Mouse (Mus musculus) kidney, adult 2 months (tissue): ENCODE results near the gene Gusb. TPM values are rescaled to one million over a fixed set of nuclear protein-coding genes. Genes with fewer than 3 reads are reported as not detected.

Experiments used
- DNase-seq: peaks from one replicate; pipeline ENCODE4 v3.0.0; 2021
- H3K27ac ChIP-seq: fragments of 200-500 bp; 2 replicates; pipeline ENCODE4 v1.5.1; 2012; ENCODE audit warnings: low read depth, low read length, control low read depth, inconsistent platforms; ENCODE audit not compliant: insufficient read depth
- H3K27me3 ChIP-seq: fragments of 200-500 bp; replicated peaks from 2 replicates; pipeline ENCODE4 v1.6.1; 2012; ENCODE audit warnings: mild to moderate bottlenecking, moderate library complexity, low read length, inconsistent platforms; ENCODE audit not compliant: control insufficient read depth, insufficient read depth
- H3K36me3 ChIP-seq: fragments of 200-500 bp; 2 replicates; pipeline ENCODE4 v1.6.1; 2012; ENCODE audit warnings: mild to moderate bottlenecking, moderate library complexity, low read length, inconsistent platforms; ENCODE audit not compliant: control insufficient read depth, insufficient read depth
- H3K4me1 ChIP-seq: fragments of 200-500 bp; 2 replicates; pipeline ENCODE4 v1.6.1; 2011; ENCODE audit warnings: low read length; ENCODE audit not compliant: control insufficient read depth, insufficient read depth
- H3K4me3 ChIP-seq: fragments of 200-500 bp; 2 replicates; pipeline ENCODE4 v1.5.1; 2011; ENCODE audit warnings: mild to moderate bottlenecking, low read depth, low read length, control low read depth; ENCODE audit not compliant: insufficient read depth
- CTCF ChIP-seq: fragments of 200-500 bp; conservative IDR thresholded peaks from 2 replicates; pipeline ENCODE4 v1.5.1; 2011; ENCODE audit warnings: low read depth, mild to moderate bottlenecking, control low read depth, low read length, moderate library complexity, mixed read lengths; ENCODE audit not compliant: insufficient read depth, insufficient read length
- POLR2A ChIP-seq: fragments of 200-500 bp; IDR thresholded peaks from one replicate; pipeline ENCODE4 v1.6.1; 2011; ENCODE audit warnings: low read depth, low read length, control low read depth
- whole genome bisulfite sequencing: fragments of 180-500 bp; shearing (Covaris S2); methylation state at CpG from one replicate; pipeline ENCODE4 v1.1.7; 2018; 5-methylcytosine and 5-hydroxymethylcytosine counted together
- polyA plus RNA-seq: library from polyadenylated mRNA; depleted of rRNA; stranded (reverse); fragments of >200 nt; gene quantifications from 2 replicates; pipeline ENCODE4 v1.2.3, GENCODE M21; 2012

Gene Gusb
- polyA plus RNA-seq, 1 experiment: 26.5 TPM

DNA sequence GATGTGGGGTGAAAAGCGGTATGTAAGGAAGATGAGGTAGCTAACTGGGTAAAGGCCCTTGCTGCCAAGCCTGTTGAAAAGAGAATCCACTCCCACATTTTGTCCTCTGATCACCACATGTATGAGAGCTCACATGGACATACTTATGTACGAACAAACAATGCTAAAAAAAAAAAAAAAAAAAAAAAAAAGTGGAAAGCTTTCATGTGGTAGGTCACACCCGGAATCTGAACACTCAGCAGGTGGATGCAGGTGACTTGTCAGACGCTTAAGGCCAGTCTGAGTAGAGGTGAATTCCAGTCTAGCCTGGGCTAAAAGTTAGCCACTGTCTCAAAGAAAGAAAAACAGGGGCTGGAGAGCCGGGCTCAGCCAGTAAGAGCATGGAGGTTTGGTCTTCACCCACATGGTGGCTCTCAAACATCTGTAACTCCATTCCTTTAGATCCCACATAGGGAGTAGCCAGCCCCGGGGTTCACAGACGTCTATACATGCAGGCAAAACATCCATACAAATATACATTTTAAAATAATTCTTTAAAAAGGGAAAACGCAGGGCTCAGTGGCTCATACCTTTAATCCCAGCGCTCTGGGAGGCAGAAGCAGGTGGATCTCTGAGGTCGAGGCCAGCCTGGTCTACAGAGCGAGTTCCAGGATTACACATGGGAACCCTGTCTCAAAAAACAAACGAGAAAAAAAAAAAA, 20.4 kb upstream of the Gusb start:
- peak overlapping the region; percentile 59 for H3K27ac ChIP-seq
- no peaks in the 10 kb centered on the region; the same call in 1 of the 2 replicates for H3K36me3 ChIP-seq
- no peak for DNase-seq
- 28% methylated on average over 12 of the region's 12 CpGs for WGBS
- TF ChIP-seq CTCF (no peak), POLR2A (no peak)
- peak overlapping the region; percentile 31; the same call in 1 of the 2 replicates for H3K4me3 ChIP-seq
- H3K27me3 ChIP-seq: no peaks in the 10 kb centered on the region
- H3K4me1 ChIP-seq: peaks cover 9% of the 10 kb centered on the region; the same call in 1 of the 2 replicates

- Histone ChIP-seq H3K27ac (peak overlapping the region; percentile 59), H3K4me3 (peak overlapping the region; percentile 21; the same call in 1 of the 2 replicates), H3K36me3 (no peaks in the 10 kb centered on the region; the same call in 1 of the 2 replicates), H3K4me1 (peaks cover 4% of the 10 kb centered on the region; the same call in 1 of the 2 replicates), H3K27me3 (no peaks in the 10 kb centered on the region)
- TF ChIP-seq POLR2A: no peak
- no peak for TF ChIP-seq CTCF
- WGBS: 52% methylated on average over 7 of the region's 7 CpGs
- DNase-seq: peak; percentile 83
Measured at GRCm38 (mm10) chr5:130022366-130022765, 19.5 kb upstream of the Gusb start.

- Histone ChIP-seq H3K36me3 (no peaks in the 10 kb centered on the region; the same call in 1 of the 2 replicates), H3K4me1 (peaks cover under 1% of the 10 kb centered on the region; the same call in 1 of the 2 replicates), H3K27ac (peak overlapping the region; percentile 12; the same call in 1 of the 2 replicates), H3K27me3 (no peaks in the 10 kb centered on the region), H3K4me3 (no peak overlapping the region)
- 43% methylated on average over 5 of the region's 5 CpGs for WGBS
- TF ChIP-seq CTCF (no peak), POLR2A (no peak)
- DNase-seq: peak; percentile 60
Measured at GRCm38 (mm10) chr5:130021361-130021966, 18.6 kb upstream of the Gusb start.

DNA sequence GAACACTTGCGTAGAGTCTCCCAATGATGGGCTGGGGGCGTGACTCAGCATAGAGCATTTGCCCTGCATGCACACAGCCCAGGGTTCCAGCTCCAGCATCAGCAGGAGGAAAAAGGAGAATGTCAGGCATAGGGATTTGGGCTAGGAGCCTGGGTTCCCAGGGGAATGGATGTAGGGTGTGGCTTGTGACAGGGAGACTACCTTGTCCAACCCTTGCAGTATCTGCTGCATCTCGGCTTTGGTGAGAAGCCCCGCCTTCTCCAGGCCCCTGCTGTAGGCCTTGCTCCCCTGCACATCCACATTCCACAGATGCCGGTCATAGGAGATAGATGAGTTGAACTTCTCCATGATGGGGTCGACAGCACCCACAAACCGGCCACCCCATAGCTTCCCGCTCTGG, 16.6 kb upstream of the Gusb start:
- peaks cover 5% of the 10 kb centered on the region; the same call in 1 of the 2 replicates for H3K36me3 ChIP-seq

DNA sequence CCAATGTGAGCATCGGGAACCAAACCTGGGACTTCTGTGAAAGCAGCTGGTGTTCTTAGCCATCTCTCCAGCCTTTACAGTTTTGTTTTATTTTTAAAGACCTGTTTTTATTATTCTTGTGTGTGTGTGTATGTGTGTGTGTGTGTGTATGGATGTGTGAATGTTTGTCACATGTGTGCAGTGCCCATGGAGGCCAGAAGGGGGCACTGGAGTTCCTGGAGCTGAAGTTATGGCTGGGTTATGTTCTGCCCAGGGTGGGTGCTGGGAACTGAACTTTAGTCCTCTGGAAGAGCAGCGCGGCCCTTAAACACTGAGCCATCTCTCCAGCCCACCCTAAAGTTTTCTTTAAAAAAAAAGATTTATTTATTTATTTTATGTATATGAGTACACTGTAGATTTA, 12.3 kb upstream of the Gusb start:
- peaks cover 10% of the 10 kb centered on the region; the same call in 1 of the 2 replicates for H3K36me3 ChIP-seq
- no peak overlapping the region for H3K27ac ChIP-seq
- DNase-seq: no peak
- no peaks in the 10 kb centered on the region for H3K27me3 ChIP-seq
- 97% methylated on average over 3 of the region's 3 CpGs for WGBS
- H3K4me1 ChIP-seq: no peaks in the 10 kb centered on the region
- TF ChIP-seq POLR2A: no peak
- peak; percentile 28; the same call in 1 of the 2 replicates for TF ChIP-seq CTCF
- no peak overlapping the region for H3K4me3 ChIP-seq

More for the DNA sequence above, 16.6 kb upstream of the Gusb start:
- Histone ChIP-seq H3K4me3 (no peak overlapping the region), H3K27ac (no peak overlapping the region), H3K27me3 (no peaks in the 10 kb centered on the region), H3K4me1 (no peaks in the 10 kb centered on the region; the same call in 1 of the 2 replicates)
- 70% methylated on average over 8 of the region's 8 CpGs for WGBS
- no peak for TF ChIP-seq CTCF
- TF ChIP-seq POLR2A: no peak
- DNase-seq: no peak

DNA sequence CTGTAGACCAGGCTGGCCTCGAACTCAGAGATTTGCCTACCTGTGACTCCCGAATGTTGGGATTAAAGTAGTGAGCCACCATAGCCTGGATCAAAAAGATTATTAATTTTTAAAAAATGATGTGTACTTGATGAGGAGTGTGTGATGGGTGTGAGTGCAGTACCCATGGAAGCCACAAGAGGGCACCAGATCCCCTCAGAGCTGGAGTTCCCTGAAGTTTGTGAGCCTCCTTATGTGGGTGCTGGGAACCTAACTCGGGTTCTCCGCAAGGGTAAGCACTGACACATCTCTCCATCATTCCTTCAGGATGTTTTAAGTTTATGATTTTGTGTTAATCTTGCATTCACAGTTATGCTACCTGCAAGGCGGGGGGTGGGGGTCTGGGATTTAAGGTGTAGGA, 8.1 kb upstream of the Gusb start:
- DNase-seq: no peak
- TF ChIP-seq CTCF (peak; percentile 54), POLR2A (no peak)
- Histone ChIP-seq H3K36me3 (peaks cover 8% of the 10 kb centered on the region; the same call in 1 of the 2 replicates), H3K27ac (no peak overlapping the region), H3K4me1 (no peaks in the 10 kb centered on the region), H3K4me3 (no peak overlapping the region), H3K27me3 (no peaks in the 10 kb centered on the region)
- 97% methylated on average over 5 of the region's 5 CpGs for WGBS

DNA sequence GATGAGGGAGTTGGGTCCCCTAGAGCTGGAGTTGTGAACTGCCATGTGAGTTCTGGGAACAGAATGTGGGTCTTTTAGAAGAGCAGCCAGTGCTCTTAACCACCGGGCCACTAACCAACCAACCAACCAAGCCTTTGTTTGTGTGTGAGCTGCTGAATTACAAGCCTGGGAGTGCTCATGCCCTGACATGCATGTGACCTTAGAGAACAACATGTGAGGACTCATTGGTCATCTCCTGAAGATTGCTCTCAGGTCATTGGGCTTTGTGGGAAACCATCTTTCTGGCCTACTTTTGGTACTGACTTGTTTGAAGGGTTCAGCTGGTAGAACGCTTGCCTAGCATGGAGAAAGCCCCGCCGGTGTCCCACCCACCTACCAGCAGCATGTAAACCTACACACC, 6.9 kb upstream of the Gusb start:
- 97% methylated on average over 4 of the region's 4 CpGs for WGBS

More for the DNA sequence above, 6.9 kb upstream of the Gusb start:
- DNase-seq: no peak
- no peak for TF ChIP-seq POLR2A
- no peak for TF ChIP-seq CTCF
- Histone ChIP-seq H3K27me3 (no peaks in the 10 kb centered on the region), H3K27ac (no peak overlapping the region), H3K4me1 (no peaks in the 10 kb centered on the region), H3K36me3 (peaks cover 6% of the 10 kb centered on the region; the same call in 1 of the 2 replicates), H3K4me3 (no peak overlapping the region)
